Mouse (Mus musculus): ENCODE data around the gene Sfxn4. TPM values are rescaled to one million over a fixed set of nuclear protein-coding genes. Genes with fewer than 3 reads are reported as not detected.
"Not testable (repeated sequence)": the region's sequence is repeated elsewhere in the genome, so short reads cannot be mapped to it uniquely, and the experiment has no call there.

Gene Sfxn4
- 1.9 and 2.6 TPM in 2 replicates for polyA plus RNA-seq (2012; rRNA removed)

GRCm38 (mm10) chr19:60860868-60861700 lies at the start of gene Sfxn4:
Gene Sfxn4 (minus strand): TSS chr19:60861479.
- no peak for DNase-seq (ENCODE audit: low read depth)

GRCm38 (mm10) chr19:60910304-60910703 lies 49.0 kb upstream of the Sfxn4 start:
- DNase-seq (ENCODE audit: low read depth), result no peak

- no peak for DNase-seq (ENCODE audit: low read depth)
Measured at GRCm38 (mm10) chr19:60905477-60905876, 44.2 kb upstream of the Sfxn4 start.

GRCm38 (mm10) chr19:60903971-60904370 lies 42.7 kb upstream of the Sfxn4 start:
- no peak for DNase-seq (ENCODE audit: low read depth)

GRCm38 (mm10) chr19:60903139-60903538 lies 41.9 kb upstream of the Sfxn4 start:
- DNase-seq (ENCODE audit: low read depth), result no peak

- DNase-seq (ENCODE audit: low read depth), result no peak
Measured at GRCm38 (mm10) chr19:60895251-60895880, 34.1 kb upstream of the Sfxn4 start.

GRCm38 (mm10) chr19:60891934-60892547 lies 30.8 kb upstream of the Sfxn4 start:
- no peak for DNase-seq (ENCODE audit: low read depth)

GRCm38 (mm10) chr19:60891123-60891470 lies 29.8 kb upstream of the Sfxn4 start:
- DNase-seq (ENCODE audit: low read depth), result no peak

- no peak for DNase-seq (ENCODE audit: low read depth)
Measured at GRCm38 (mm10) chr19:60890391-60891122, 29.3 kb upstream of the Sfxn4 start.

GRCm38 (mm10) chr19:60889714-60890315 lies 28.5 kb upstream of the Sfxn4 start, which contains the start of gene Grk5:
Gene Grk5 (plus strand): TSS chr19:60889749.
- DNase-seq (ENCODE audit: low read depth), result peak; percentile 34

GRCm38 (mm10) chr19:60889101-60889713 lies 27.9 kb upstream of the Sfxn4 start:
- peak; percentile 22 for DNase-seq (ENCODE audit: low read depth)

- no peak for DNase-seq (ENCODE audit: low read depth)
Measured at GRCm38 (mm10) chr19:60887637-60888036, 26.4 kb upstream of the Sfxn4 start.

- DNase-seq (ENCODE audit: low read depth), result no peak
Measured at GRCm38 (mm10) chr19:60883129-60883528, 21.9 kb upstream of the Sfxn4 start.

- DNase-seq (ENCODE audit: low read depth), result peak; percentile 58
Measured at GRCm38 (mm10) chr19:60874064-60874694, 12.9 kb upstream of the Sfxn4 start, which contains the start of gene Prdx3. Gene Prdx3 (minus strand): TSS chr19:60874556.

GRCm38 (mm10) chr19:60873501-60873900 lies 12.2 kb upstream of the Sfxn4 start:
- no peak for DNase-seq (ENCODE audit: low read depth)

GRCm38 (mm10) chr19:60872272-60872671 lies 11.0 kb upstream of the Sfxn4 start:
- no peak for DNase-seq (ENCODE audit: low read depth)

- DNase-seq (ENCODE audit: low read depth), result no peak
Measured at GRCm38 (mm10) chr19:60871366-60871765, 10.1 kb upstream of the Sfxn4 start.

- DNase-seq (ENCODE audit: low read depth), result no peak
Measured at GRCm38 (mm10) chr19:60870489-60870888, 9.2 kb upstream of the Sfxn4 start.

GRCm38 (mm10) chr19:60866169-60866568 lies 4.9 kb upstream of the Sfxn4 start:
- DNase-seq (ENCODE audit: low read depth), result not testable (repeated sequence)

- DNase-seq (ENCODE audit: low read depth), result no peak
Measured at GRCm38 (mm10) chr19:60845731-60846130, 15.5 kb downstream of the Sfxn4 start.

- DNase-seq (ENCODE audit: low read depth), result no peak
Measured at GRCm38 (mm10) chr19:60843324-60843723, 18.0 kb downstream of the Sfxn4 start.

Data from gonadal fat pad, adult 2 months (tissue).